Mouse (Mus musculus) myocyte (in vitro differentiated cells): Measurements from ENCODE around the gene Gdpd1.

Experiments used
- E2F4 ChIP-seq: IDR thresholded peaks from one replicate; pipeline ENCODE4 v1.6.1; 2011; ENCODE audit warnings: mild to moderate bottlenecking, control low read depth, moderate library complexity; ENCODE audit not compliant: insufficient read depth
- MAX ChIP-seq: IDR thresholded peaks from one replicate; pipeline ENCODE4 v1.6.1; 2011; ENCODE audit warnings: low read depth, mild to moderate bottlenecking, control low read depth
- MYOD1 ChIP-seq, 3 experiments: IDR thresholded peaks; one replicate each; pipeline ENCODE4 v1.6.1; 2011; ENCODE audit warnings: control low read depth in 2 of 3, low read depth in 2 of 3, mild to moderate bottlenecking in 2 of 3, moderate library complexity in 1 of 3; ENCODE audit not compliant: insufficient read length in 2 of 3, control insufficient read depth in 1 of 3
- MYOG ChIP-seq, 3 experiments: IDR thresholded peaks; one replicate each; pipeline ENCODE4 v1.6.1; 2011; ENCODE audit warnings: control low read depth in 2 of 3, low read depth in 2 of 3, mild to moderate bottlenecking in 2 of 3; ENCODE audit not compliant: insufficient read length in 2 of 3, control insufficient read depth in 1 of 3, insufficient read depth in 1 of 3
- POLR2A ChIP-seq: IDR thresholded peaks from one replicate; pipeline ENCODE4 v1.6.1; 2011; ENCODE audit warnings: low read depth, mild to moderate bottlenecking, control low read depth, moderate library complexity; ENCODE audit not compliant: insufficient read length
- POLR2AphosphoS2 ChIP-seq: IDR thresholded peaks from one replicate; pipeline ENCODE4 v1.6.1; 2011; ENCODE audit warnings: low read depth, control low read depth; ENCODE audit not compliant: insufficient read length
- REST ChIP-seq: IDR thresholded peaks from one replicate; pipeline ENCODE4 v1.6.1; 2011; ENCODE audit warnings: mild to moderate bottlenecking, control low read depth, moderate library complexity; ENCODE audit not compliant: insufficient read depth, insufficient read length
- SRF ChIP-seq: IDR thresholded peaks from one replicate; pipeline ENCODE4 v1.6.1; 2011; ENCODE audit warnings: low read depth; ENCODE audit not compliant: control insufficient read depth, insufficient read length
- TCF12 ChIP-seq: IDR thresholded peaks from one replicate; pipeline ENCODE4 v1.6.1; 2011; ENCODE audit warnings: mild to moderate bottlenecking, control low read depth; ENCODE audit not compliant: poor library complexity, insufficient read depth, severe bottlenecking
- TCF3 ChIP-seq: IDR thresholded peaks from one replicate; pipeline ENCODE4 v1.6.1; 2011; ENCODE audit warnings: low read depth, control low read depth; ENCODE audit not compliant: insufficient read length
- USF1 ChIP-seq: IDR thresholded peaks from one replicate; pipeline ENCODE4 v1.6.1; 2011; ENCODE audit warnings: low read depth, mild to moderate bottlenecking, control low read depth, moderate library complexity

DNA sequence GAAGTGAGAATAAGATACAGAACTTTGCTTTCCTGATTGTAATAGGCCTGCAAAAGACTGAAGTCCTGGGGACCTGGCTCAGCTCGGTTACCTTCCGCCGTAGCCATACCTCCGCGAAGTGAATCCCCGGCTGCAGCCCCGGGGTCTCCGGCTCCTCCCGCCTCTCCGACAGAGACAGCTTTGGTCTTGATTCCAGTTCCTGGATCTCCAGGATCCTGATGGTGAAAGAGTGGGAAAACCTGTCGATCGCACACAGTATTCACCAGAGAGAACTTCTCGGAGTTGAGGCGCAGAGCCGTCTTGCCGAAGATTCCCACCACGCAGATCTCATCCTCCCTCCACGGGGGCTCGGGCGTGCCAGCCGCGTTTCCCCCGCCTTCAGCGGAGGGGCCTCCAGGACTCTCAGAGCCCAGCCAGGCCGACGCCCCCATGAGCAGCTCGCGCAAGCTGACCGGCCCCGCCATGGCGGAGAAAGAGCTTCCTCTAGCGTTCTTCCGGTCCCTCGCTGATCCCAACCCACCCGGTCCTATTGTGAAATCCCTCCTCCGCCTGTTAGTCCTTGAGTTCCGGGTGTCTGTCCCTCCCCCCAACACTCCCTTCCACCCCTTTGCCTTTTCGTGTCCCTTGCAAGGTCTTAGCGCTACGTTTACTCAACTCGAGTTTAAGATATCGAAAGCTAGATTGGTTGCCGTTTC, 12.6 kb upstream of the Gdpd1 start, which contains the start of gene Smg8:
- TF ChIP-seq SRF (peak; percentile 60), MAX (peak; percentile 26), E2F4 (peak; percentile 35), POLR2A (peak; percentile 80), USF1 (no peak), TCF12 (no peak), POLR2AphosphoS2 (peak; percentile 76), REST (no peak), TCF3 (no peak), MYOD1 (IDR thresholded peaks at IDR 0.05; ENCODE audit: control insufficient read depth in 1 of 3, insufficient read length in 2 of 3, low read depth in 2 of 3) (no peak), MYOG (IDR thresholded peaks at IDR 0.05; ENCODE audit: control insufficient read depth in 1 of 3, insufficient read depth in 1 of 3, insufficient read length in 2 of 3, low read depth in 2 of 3) (peak in 1 of 3 experiments; percentile 3)
